Mouse (Mus musculus) forebrain, embryonic 10.5 days (tissue): ENCODE measurements at regions not wholly inside any gene's neighbourhood (a gene's known extent, or its start where the extent isn't known, plus 50 kb on each side); places are given as distances from the start of the nearest gene placed in this dataset.

ENCODE experiments used
- DNase-seq: peaks from one replicate; pipeline ENCODE4 v3.0.0-alpha.2; 2017; ENCODE audit warnings: low spot score; ENCODE audit errors: extremely low spot score
- H3K27ac ChIP-seq: fragments of 300-500 bp; sonication (generic); 2 replicates; pipeline ENCODE4 v1.5.1; 2016; ENCODE audit warnings: mild to moderate bottlenecking
- H3K27me3 ChIP-seq: fragments of 300-500 bp; sonication (generic); 2 replicates; pipeline ENCODE4 v1.6.1; 2016; ENCODE audit warnings: mild to moderate bottlenecking; ENCODE audit not compliant: poor library complexity, severe bottlenecking
- H3K36me3 ChIP-seq: fragments of 300-500 bp; sonication (generic); replicated peaks from 2 replicates; pipeline ENCODE4 v1.6.1; 2016; ENCODE audit warnings: mild to moderate bottlenecking, moderate library complexity
- H3K4me1 ChIP-seq: fragments of 300-500 bp; sonication (generic); 2 replicates; pipeline ENCODE4 v1.6.1; 2016
- H3K4me3 ChIP-seq: fragments of 300-500 bp; sonication (generic); 2 replicates; pipeline ENCODE4 v1.5.1; 2016; ENCODE audit warnings: mild to moderate bottlenecking, moderate library complexity
- H3K9me3 ChIP-seq: fragments of 300-500 bp; sonication (generic); 2 replicates; pipeline ENCODE4 v1.6.1; 2016; ENCODE audit warnings: mild to moderate bottlenecking, moderate library complexity
- WGBS: fragments of 180-500 bp; shearing (Covaris S2); methylation state at CpG from one replicate; pipeline ENCODE4 v1.1.7; 2016; 5-methylcytosine and 5-hydroxymethylcytosine counted together

- no peak for DNase-seq
- peak overlapping the region; percentile 63 for H3K27ac ChIP-seq
- 65% methylated on average over 5 of the region's 5 CpGs for WGBS
These were observed 310.0 kb upstream of the Epha4 start for GRCm38 (mm10) chr1:77824716-77825387.

GRCm38 (mm10) chr1:77823801-77824687 lies 309.2 kb upstream of the Epha4 start:
- H3K9me3 ChIP-seq: no peaks in the 10 kb centered on the region
- H3K36me3 ChIP-seq: no peaks in the 10 kb centered on the region
- 36% methylated on average over 10 of the region's 10 CpGs for WGBS
- peaks cover 24% of the 10 kb centered on the region for H3K4me1 ChIP-seq
- no peak overlapping the region; the same call in 1 of the 2 replicates for H3K4me3 ChIP-seq
- H3K27me3 ChIP-seq: no peaks in the 10 kb centered on the region
- no peak for DNase-seq
- peak overlapping the region; percentile 63; the same call in 1 of the 2 replicates for H3K27ac ChIP-seq

More at GRCm38 (mm10) chr1:77824716-77825387, 310.0 kb upstream of the Epha4 start:
- Histone ChIP-seq H3K4me1 (peaks cover 24% of the 10 kb centered on the region), H3K4me3 (no peak overlapping the region), H3K36me3 (no peaks in the 10 kb centered on the region), H3K9me3 (no peaks in the 10 kb centered on the region), H3K27me3 (no peaks in the 10 kb centered on the region)

- H3K36me3 ChIP-seq: no peaks in the 10 kb centered on the region
- no peaks in the 10 kb centered on the region for H3K27me3 ChIP-seq
- H3K4me3 ChIP-seq: no peak overlapping the region
- no peak for DNase-seq
- no peak overlapping the region for H3K27ac ChIP-seq
- no peaks in the 10 kb centered on the region for H3K9me3 ChIP-seq
- WGBS: 89% methylated on average over 2 of the region's 2 CpGs
- peaks cover 22% of the 10 kb centered on the region for H3K4me1 ChIP-seq
These were observed 305.2 kb upstream of the Epha4 start for GRCm38 (mm10) chr1:77820101-77820500.

GRCm38 (mm10) chr1:77815451-77815850 lies 300.6 kb upstream of the Epha4 start:
- H3K27ac ChIP-seq: no peak overlapping the region
- WGBS: 86% methylated on average over 4 of the region's 4 CpGs
- H3K4me1 ChIP-seq: peaks cover 20% of the 10 kb centered on the region
- no peaks in the 10 kb centered on the region for H3K9me3 ChIP-seq
- no peak overlapping the region for H3K4me3 ChIP-seq
- no peaks in the 10 kb centered on the region for H3K27me3 ChIP-seq
- no peak for DNase-seq
- H3K36me3 ChIP-seq: no peaks in the 10 kb centered on the region

- DNase-seq: no peak
- Histone ChIP-seq H3K27me3 (no peaks in the 10 kb centered on the region), H3K9me3 (no peaks in the 10 kb centered on the region), H3K4me3 (no peak overlapping the region), H3K27ac (no peak overlapping the region; the same call in 1 of the 2 replicates), H3K4me1 (peaks cover 21% of the 10 kb centered on the region), H3K36me3 (no peaks in the 10 kb centered on the region)
These were observed 296.7 kb upstream of the Epha4 start for GRCm38 (mm10) chr1:77811573-77811972.

GRCm38 (mm10) chr1:77790974-77791373 lies 276.1 kb upstream of the Epha4 start:
- Histone ChIP-seq H3K9me3 (no peaks in the 10 kb centered on the region), H3K27me3 (no peaks in the 10 kb centered on the region), H3K4me1 (no peaks in the 10 kb centered on the region), H3K27ac (no peak overlapping the region), H3K4me3 (no peak overlapping the region), H3K36me3 (no peaks in the 10 kb centered on the region)
- 89% methylated on average over 6 of the region's 6 CpGs for WGBS
- DNase-seq: no peak

GRCm38 (mm10) chr1:77754326-77754725 lies 239.4 kb upstream of the Epha4 start:
- Histone ChIP-seq H3K27ac (no peak overlapping the region), H3K4me1 (no peaks in the 10 kb centered on the region), H3K4me3 (no peak overlapping the region), H3K9me3 (peaks cover 4% of the 10 kb centered on the region; the same call in 1 of the 2 replicates), H3K27me3 (no peaks in the 10 kb centered on the region), H3K36me3 (no peaks in the 10 kb centered on the region)
- no peak for DNase-seq
- 88% methylated on average over 3 of the region's 3 CpGs for WGBS

- H3K27me3 ChIP-seq: no peaks in the 10 kb centered on the region
- WGBS: 67% methylated on average over 2 of the region's 2 CpGs
- H3K4me1 ChIP-seq: peaks cover 5% of the 10 kb centered on the region; the same call in 1 of the 2 replicates
- H3K36me3 ChIP-seq: no peaks in the 10 kb centered on the region
- H3K27ac ChIP-seq: no peak overlapping the region
- no peak for DNase-seq
- no peaks in the 10 kb centered on the region for H3K9me3 ChIP-seq
- H3K4me3 ChIP-seq: no peak overlapping the region
These were observed 233.9 kb upstream of the Epha4 start for GRCm38 (mm10) chr1:77748483-77749465.

- 92% methylated on average over 10 of the region's 10 CpGs for WGBS
- Histone ChIP-seq H3K36me3 (no peaks in the 10 kb centered on the region), H3K4me3 (no peak overlapping the region), H3K9me3 (no peaks in the 10 kb centered on the region), H3K4me1 (no peaks in the 10 kb centered on the region), H3K27ac (no peak overlapping the region), H3K27me3 (no peaks in the 10 kb centered on the region)
- DNase-seq: no peak
These were observed 217.2 kb upstream of the Epha4 start for GRCm38 (mm10) chr1:77732099-77732498.

GRCm38 (mm10) chr1:77727561-77727960 lies 212.7 kb upstream of the Epha4 start:
- no peak for DNase-seq
- Histone ChIP-seq H3K4me3 (no peak overlapping the region), H3K27ac (no peak overlapping the region), H3K27me3 (no peaks in the 10 kb centered on the region), H3K4me1 (no peaks in the 10 kb centered on the region), H3K9me3 (no peaks in the 10 kb centered on the region), H3K36me3 (no peaks in the 10 kb centered on the region)
- 97% methylated on average over 2 of the region's 2 CpGs for WGBS

- H3K4me1 ChIP-seq: no peaks in the 10 kb centered on the region
- no peak overlapping the region for H3K27ac ChIP-seq
- H3K9me3 ChIP-seq: no peaks in the 10 kb centered on the region
- H3K27me3 ChIP-seq: no peaks in the 10 kb centered on the region
- 95% methylated on average over 8 of the region's 8 CpGs for WGBS
- no peak for DNase-seq
- H3K36me3 ChIP-seq: no peaks in the 10 kb centered on the region
- no peak overlapping the region for H3K4me3 ChIP-seq
These were observed 208.4 kb upstream of the Epha4 start for GRCm38 (mm10) chr1:77723246-77723645.

- DNase-seq: no peak
- H3K36me3 ChIP-seq: no peaks in the 10 kb centered on the region
- 86% methylated on average over 1 of the region's 1 CpGs for WGBS
These were observed 206.0 kb upstream of the Epha4 start for GRCm38 (mm10) chr1:77720859-77721258.

More at GRCm38 (mm10) chr1:77720859-77721258, 206.0 kb upstream of the Epha4 start:
- Histone ChIP-seq H3K27me3 (no peaks in the 10 kb centered on the region), H3K4me3 (no peak overlapping the region), H3K4me1 (no peaks in the 10 kb centered on the region), H3K9me3 (no peaks in the 10 kb centered on the region), H3K27ac (no peak overlapping the region)
